Mouse (Mus musculus) mouse embryonic stem cell (cell line): ENCODE measurements around the gene H2afz.
"Not testable (repeated sequence)": the region's sequence is repeated elsewhere in the genome, so short reads cannot be mapped to it uniquely, and the experiment has no call there.

ENCODE experiments used
- in situ Hi-C, 2 experiments: fragments of 300-500 bp; cut with MboI; formaldehyde crosslinking; loops; 1 replicate in 1 of 2; 3 replicates in 1 of 2; pipeline ENCODE4 v1.14.3; 2019 to 2020; ENCODE audit warnings: low sequenced_read_pairs in 2 of 2, low pct_unique_long_range_greater_than_20kb in 1 of 2, mixed read lengths in 1 of 2; ENCODE audit not compliant: unreplicated experiment in 1 of 2

The H2afz gene

DNA sequence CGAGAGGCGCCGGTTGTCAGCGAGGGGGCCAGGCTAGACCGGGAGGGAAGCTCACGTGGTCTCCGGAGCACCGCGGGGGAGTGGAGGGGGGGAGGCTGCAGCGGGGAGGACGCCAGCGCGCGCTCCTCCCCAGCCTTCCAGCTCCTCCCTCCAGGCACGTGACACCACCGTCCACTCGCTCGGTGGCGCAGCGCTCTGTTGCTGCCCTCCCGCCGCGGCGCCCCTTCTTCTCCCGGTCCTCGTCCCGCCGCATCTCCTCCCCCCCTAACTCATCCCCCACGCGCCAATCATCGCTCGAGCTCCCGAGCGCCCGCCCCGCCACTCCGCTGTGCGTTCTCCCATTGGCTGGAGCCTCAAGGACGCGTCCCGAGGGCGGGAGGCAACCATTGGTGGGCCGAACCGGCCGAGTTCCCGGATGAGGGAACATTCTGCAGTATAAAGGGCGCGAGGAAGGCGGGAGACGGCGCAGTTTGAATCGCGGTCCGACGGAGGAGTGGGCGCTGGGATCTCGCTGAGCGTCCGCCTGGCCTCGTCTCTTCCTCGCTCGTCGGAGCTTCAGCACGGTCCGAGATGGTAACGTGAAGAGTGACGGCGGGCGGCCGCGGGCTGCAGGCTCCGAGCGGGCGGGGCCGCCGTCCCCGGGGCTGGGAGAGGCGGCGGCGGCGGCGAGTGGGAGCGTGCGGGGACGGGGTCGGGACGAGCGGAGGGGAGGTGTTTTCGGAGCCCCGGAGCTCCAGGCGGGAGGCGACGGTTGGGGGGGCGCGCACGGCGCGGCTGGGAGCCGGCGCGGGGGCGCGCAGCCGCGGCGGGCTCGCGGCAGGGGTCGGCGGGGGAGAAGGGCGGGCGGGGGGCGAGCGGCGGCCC is at the start of gene H2afz:
Gene H2afz, plus strand, starts transcription at position 364 of the 864 bp plus-strand sequence.
- in situ Hi-C loops = loop anchor here in 1 of 2 experiments (5.0 kb wide), 1 partner anchor 82 kb away; no protein-coding TSS in a partner anchor

DNA sequence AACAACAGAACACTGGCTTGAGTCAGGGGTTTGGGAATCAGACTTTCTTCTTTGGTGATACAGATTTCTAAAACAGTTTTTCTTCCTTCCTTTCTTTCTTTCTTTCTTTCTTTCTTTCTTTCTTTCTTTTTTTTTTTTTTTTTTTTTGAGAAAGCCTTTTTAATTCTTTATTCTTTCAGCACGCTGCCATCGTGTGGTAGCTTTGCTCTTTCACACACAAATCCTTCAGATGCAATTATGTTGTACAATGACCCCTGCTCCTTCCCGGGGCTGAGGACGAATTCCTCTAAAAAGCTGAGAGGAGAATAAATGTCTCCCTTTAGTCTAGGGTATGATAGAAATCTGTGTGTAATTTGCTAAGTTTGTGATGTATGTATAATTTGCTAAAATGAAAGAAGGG is 45.6 kb upstream of the H2afz start:
- in situ Hi-C loops = no loop called here

DNA sequence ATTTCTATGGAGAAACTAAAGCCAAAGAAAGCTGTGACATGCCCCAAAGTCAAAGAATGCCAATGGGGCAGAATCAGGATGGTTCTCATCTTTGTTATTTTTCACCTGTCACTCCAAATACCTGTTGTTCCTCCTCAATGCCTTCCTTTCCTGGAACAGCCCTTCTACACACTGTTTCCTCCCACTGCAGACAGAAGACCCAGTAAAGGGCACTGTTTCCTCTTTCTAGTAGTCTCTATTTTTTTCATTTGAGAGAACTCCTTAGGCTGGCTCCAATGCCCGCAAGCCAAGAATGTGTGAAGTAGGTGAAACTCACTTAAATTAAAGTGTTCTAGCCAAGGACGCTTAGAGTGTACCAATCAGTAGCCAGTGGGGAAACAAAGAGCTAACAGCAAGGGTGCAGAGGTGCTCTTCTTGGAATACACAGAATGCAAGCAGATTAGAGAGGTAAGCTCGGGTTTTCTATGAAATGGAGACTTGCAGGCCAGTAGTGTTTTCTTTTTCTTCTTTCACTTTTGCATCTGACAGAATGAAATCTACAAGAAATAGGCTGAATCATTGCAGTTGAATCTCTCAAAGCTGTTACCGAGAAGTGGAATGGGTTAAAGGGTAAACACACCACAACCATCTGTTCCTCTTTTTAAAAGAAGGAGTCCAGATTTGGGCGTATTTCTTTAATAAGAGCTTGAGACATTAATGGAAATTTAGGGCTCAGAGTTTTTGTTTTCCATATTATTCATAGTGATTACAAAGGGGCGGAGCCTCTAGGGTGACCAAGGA is 43.4 kb upstream of the H2afz start:
- in situ Hi-C loops = no loop called here

DNA sequence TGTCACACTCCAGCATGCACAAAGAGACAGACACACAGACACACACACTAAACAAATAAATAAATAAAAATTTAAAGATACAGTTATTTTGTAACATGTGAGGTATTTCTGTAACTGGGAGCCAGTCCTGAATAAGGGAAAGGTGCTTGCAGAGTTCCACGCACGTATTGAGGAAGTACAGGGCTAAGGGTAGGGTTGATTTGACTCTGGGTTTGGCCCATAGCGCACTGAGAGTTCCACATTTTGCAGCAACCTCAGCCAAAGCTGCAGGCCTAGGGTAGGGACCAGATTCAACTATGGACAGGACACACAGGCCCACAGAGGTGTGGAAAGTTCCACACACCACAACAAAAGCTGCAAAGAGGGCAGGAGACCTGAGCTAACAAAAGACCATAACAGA is 41.0 kb upstream of the H2afz start:
- in situ Hi-C loops = no loop called here

DNA sequence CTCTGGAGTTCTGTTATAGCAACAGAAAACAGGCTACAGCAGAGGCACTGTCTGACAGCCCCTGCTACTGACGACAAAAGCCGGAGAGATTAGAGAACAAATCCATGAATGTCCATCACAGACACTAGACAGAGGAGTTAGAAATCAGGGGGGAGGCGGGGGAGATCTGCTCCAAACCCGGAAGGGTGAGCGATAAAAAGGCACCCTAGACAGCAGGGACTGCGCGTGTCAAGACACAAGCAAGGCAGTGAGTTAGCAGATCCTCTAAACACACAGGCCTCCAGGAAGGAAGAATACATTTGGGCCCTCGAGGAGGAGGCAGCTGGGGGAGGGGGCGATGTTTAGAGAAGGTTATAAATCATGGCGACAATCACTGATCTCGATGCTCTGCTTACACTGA is 36.6 kb upstream of the H2afz start:
- in situ Hi-C loops = loop anchor here in 1 of 2 experiments (5.0 kb wide), 1 partner anchor 45 kb away; no protein-coding TSS in a partner anchor

DNA sequence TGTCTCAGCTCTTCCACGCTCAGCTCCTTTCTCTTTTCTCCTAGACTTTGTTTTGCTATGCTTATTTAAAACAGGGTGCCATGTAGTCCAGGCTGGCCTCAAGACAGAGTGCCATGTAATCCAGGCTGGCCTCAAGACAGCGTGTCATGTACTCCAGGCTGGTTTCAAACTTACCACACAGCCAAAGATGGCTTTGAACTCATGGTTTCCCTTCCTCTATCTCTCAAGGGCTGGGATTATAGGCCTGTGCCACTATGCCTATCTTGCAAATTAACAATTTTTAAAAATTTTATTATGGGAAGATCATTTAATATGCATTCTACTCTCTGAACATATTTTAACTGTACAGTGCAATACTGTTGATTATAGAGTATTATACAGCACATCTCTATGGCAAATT is 33.1 kb upstream of the H2afz start:
- in situ Hi-C loops = no loop called here

DNA sequence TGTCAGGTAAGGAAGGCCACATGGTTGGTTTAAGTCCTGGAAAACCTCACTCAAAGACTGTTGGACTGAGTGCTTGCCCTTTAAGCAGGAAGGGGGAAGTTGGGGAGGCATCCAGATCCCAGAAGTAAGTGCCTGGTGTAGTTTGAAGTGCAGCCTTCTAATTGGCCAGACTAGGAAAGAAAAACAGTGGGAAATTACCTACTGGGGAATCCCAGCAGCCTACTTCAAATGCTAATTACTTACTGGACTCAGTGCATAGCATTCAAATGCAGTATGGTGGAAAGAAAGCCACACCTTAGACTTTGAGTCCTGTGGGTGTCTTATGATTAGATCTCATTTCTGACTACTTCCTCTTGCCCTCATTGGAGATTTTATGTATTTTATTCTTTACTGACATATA is 31.2 kb upstream of the H2afz start:
- in situ Hi-C loops = no loop called here

DNA sequence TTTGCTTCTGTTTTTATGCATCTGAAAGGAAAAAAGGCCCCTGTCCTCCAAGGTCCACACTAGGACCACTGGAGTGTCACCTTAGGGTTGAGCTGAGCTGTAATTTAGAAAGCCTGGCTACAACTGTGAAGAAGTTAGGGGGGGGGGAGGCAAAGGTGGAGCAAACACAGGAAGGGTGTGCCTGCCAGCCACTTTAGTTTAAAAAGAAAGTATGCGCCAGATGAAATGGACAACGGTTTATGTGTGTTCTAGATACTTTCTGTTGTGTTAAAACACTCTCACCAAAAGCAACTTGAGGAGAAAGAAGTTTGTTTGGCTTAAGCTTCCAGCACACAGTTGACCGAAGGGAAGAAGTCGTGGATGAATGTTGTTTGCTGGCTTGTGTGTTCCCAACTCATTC is 30.6 kb upstream of the H2afz start:
- in situ Hi-C loops = no loop called here

DNA sequence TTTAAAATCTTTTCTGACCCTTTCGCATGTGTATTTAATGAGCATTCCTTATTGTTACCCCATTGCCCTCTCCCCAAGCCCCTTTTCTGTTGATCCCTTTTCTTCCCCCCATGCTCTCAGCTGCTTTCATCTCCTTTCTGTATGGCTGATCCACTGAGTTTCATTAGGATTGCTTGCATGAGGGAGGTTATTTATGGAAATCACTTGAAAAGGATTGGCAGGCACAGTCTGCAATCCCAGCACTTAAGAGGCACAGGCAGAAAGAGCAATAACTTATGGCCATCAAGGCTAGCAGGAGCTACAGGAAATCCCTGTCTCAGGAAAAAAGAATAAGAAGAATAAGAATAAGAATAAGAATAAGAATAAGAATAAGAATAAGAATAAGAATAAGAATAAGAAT is 27.7 kb upstream of the H2afz start:
- in situ Hi-C loops = no loop called here

DNA sequence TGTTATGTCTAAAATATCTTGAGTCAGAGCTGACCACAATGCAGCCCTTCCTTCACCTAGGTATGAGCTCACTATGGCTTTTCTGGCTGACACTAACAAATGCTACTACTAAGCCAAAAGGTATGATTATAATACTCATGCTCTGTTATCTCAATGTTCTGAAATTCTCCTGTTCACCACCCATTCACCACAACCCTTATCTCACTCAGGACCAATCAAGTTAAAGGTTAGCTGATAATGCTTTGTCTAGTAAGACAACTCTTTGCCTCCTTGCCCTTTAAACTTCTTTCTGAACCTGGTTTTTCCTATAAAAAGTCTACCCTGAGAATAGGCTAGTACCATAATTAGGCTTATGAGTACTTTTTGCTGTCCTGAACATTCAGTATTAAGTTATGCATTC is 26.1 kb upstream of the H2afz start:
- in situ Hi-C loops = no loop called here

DNA sequence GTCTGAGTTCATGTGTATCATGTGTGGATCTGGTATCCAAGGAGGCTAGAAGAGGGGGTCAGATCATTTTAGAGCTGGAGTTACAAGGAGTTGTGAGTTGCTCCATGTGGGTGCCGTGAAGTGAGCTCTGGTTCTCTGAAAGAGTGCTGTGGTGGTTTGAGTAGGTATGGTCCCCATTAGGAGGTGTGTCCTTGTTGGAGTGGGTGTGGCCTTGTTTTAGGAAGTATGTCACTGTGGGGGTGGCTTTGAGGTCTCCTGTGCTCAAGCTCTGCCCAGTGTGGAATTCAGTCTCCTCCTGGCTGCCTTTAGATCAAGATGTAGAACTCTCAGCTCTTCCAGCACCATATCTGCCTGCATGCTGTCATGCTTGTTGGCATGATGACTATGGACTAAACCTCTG is 21.3 kb upstream of the H2afz start:
- in situ Hi-C loops = no loop called here

DNA sequence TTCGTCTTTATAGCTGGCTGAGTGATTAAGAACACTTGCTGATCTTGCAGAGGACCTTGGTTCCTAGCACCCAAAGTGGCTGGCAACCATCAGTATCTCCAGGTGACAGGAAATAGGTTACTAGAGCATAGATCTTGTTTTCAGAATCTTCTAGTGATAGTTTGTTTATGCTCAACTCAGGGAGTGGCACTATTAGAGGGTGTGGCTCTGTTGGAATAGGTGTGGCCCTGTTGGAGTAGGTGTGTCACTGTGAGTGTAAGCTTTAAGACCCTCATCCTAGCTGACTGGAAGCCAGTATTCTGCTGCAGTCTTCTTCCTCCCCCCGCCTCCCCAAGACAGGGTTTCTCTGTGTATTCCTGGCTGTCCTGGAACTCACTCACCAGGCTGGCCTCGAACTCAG is 20.0 kb upstream of the H2afz start:
- in situ Hi-C loops = no loop called here

DNA sequence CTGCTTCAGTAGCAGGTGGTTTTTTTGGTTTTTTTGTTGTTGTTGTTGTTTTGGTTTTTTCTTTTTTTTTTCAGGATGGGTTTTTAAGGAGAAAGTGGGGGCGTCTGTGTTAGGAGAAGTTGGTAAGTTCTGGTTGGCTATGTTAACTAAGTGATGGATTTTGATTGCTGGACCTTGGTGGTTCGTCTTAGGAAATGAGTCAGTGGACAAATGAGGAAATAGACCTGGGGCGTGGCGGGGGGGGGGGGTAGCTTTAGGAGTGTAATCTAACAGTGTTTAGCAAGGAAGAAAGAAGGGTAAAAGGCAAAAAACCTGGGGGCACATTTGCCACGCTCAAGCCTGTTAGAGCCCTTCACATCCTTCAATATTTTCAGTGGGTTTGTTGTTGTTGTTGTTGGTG is 17.7 kb upstream of the H2afz start:
- in situ Hi-C loops = no loop called here

DNA sequence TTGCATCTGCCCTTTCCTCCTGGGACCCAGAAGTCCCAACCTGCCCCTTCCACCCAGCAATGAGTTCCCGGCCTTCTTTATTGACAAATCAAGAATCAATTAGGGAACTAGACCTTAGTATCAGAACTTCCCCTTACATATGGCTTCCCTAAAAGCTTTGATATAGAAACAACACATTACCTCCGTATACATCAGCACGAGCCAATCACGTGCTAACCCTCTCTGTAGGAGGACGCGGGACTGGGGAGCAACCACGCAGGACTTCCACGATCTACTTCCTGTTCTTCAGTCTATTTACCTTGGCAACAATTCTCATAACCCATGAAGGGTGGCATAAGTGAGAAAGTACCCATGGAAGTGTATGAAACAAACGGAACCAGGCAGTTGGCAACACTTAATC is 15.9 kb upstream of the H2afz start:
- in situ Hi-C loops = no loop called here

DNA sequence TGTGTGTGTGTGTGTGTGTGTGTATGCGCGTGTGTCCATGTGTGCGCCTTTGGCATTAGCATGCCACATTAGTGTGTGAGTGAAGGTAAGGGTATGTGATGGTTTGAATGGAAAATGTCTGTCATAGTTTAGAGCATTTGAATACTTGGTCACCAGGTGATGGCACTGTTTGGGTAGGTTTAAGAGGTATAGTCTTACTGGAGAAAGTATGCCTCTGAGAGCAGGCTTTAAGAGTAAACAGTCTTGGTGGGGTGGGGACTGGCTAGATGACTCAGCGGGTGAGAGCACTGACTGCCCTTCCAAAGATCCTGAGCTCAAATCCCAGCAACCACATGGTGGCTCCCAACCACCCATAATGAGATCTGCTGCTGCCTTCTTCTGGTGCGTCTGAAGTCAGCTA is 14.6 kb upstream of the H2afz start:
- in situ Hi-C loops = no loop called here

DNA sequence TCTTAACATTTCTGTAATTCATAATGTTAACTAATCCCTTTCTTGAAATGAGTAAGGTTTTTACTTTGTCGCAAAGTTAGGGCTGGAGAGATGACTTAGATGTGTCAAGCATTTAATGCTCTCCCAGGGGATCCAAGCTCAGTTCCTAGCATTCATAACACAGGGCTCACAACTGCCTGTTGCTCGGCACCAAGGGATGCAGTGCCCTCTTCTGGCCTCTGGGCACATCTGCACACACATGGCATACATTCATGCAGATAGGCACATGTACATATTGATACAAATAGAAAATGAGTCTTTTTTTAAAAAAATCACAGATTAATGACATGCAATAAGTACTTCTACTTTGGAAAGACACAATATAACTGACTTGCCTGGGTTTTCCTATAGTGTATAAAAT is 13.1 kb upstream of the H2afz start:
- in situ Hi-C loops = no loop called here

DNA sequence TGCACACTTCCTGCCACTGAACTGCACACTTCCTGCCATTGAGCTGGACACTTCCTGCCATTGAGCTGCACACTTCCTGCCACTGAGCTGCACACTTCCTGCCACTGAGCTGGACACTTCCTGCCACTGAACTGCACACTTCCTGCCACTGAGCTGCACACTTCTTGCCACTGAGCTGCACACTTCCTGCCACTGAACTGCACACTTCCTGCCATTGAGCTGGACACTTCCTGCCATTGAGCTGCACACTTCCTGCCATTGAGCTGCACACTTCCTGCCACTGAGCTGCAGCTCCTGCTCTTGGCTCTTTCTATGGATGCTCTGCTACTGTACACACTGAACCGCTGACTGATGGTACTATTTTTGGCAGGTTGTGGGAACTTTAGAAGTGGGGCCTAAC is 11.3 kb upstream of the H2afz start:
- in situ Hi-C loops = not testable (repeated sequence)

DNA sequence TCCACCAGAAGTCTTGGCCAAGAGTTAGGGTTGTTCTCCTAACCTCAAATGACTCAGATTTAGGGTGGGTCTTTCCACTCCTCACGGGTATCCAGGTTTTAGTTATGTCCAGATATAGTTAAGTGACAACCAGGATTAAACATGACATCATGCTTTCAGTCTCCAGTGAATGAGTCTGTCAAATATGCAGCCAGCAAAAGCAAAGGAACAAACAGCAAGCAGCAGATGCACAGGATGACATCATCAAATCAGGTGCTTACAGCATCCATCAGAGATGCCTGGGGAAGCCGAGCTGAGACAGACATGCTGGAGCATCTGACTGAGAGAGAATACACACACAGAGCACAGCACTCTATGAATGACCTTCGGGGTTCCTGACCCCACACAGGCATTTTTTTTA is 9.0 kb upstream of the H2afz start:
- in situ Hi-C loops = no loop called here

DNA sequence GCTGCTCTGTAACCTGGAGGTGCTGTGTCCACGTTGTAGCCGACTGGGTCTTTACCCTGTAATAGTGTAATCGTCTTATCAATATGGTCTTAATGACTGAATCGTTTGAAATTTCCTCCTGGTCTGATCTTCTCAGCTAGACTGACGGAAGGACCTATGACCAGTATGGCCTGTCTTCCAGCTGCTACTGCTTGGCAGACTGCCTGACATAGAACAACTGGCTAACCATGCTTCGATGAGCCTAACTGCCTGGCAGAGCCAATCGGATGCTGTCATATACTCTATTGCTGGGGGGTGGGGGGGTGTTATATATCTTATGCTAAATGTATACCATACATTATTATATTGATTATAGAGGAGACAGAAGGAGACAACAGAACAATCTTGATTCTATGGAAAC is 8.2 kb upstream of the H2afz start:
- in situ Hi-C loops = no loop called here
